Mouse (Mus musculus) left cerebral cortex, adult 8-10 months (tissue): ENCODE data around the gene Ercc6l. TPM values are rescaled to one million over a fixed set of nuclear protein-coding genes. Genes with fewer than 3 reads are reported as not detected.
A peak's percentile ranks its signal among the peaks of the same experiment; 100 is the strongest.

Experiments
- DNase-seq, 2 experiments: peaks; one replicate each; pipeline ENCODE4 v3.0.0; 2022; ENCODE audit warnings: low spot score in 2 of 2
- total RNA-seq, 4 experiments: library from RNA; stranded (reverse); gene quantifications; 2 replicates each; pipeline ENCODE4 v1.2.4; 2022

Gene Ercc6l
- total RNA-seq: under 1 TPM; 0.11 to 0.32 (median 0.21) TPM

GRCm38 (mm10) chrX:102156618-102157422, at the start of gene Ercc6l:
TSS of gene Ercc6l (minus strand) at chrX:102157091.
- DNase-seq: peak; percentile 51 to 87

- DNase-seq: no peak
These were observed 33.9 kb upstream of the Ercc6l start for GRCm38 (mm10) chrX:102190840-102191239.

DNA sequence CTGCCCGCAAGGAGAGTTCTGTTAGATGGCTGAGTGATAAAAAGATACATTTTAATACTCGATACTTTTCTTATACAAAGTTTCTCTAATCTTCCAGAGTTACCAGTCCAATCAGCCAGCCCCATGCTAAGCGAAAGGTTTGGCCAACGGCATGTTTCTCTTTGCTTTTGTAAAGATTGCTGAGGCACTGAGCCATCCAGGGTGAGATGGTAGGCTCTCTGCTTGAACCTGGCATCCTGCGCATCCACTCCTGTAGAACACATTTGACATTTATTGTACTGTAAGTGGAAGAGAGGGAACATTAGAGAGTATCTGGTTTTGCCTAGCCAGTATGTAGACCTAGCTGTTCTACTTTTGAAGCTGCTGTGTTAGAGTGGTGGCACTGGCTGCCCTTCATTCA, 32.7 kb upstream of the Ercc6l start:
- no peak for DNase-seq

GRCm38 (mm10) chrX:102188712-102189497, 32.0 kb upstream of the Ercc6l start, which contains the start of gene Rps4x:
TSS of gene Rps4x (minus strand) at chrX:102189394.
- peak; percentile 54 to 60 for DNase-seq

DNA sequence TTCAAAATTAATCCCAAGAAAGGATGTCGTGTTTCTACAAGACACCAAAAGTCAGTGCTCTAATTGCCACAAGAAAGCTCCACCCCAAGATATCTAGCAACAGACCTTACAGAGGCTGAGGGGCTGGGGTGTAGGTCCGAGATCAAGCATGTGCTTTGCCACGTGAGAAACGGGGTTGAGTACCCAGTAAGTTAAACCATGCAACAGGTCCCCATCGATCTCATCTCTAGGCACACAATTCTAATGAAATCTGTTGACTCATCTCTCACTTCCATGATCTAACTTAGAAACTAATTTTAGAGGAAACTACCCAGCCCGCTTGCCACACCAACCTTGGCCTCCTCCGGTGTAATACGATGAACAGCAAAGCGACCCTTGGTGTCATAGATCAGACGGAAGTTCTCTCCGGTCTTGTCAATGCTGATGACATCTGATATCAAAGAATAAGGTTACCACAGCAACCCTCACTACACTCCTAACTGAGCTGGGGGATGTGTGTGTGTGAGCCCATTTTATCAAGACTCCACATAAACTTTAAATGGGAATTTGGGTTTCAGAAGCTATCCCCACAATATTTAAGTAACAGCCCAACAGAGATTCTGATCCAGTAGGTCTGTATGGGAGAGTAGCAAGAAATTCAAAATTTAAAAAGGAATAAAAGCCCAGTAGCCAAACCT, 30.3 kb upstream of the Ercc6l start:
- no peak for DNase-seq

- no peak for DNase-seq
These were observed 25.7 kb upstream of the Ercc6l start for GRCm38 (mm10) chrX:102182575-102182974.

GRCm38 (mm10) chrX:102175538-102176287, 18.8 kb upstream of the Ercc6l start:
- DNase-seq: no peak

- no peak for DNase-seq
These were observed 14.0 kb upstream of the Ercc6l start for GRCm38 (mm10) chrX:102170900-102171299.

DNA sequence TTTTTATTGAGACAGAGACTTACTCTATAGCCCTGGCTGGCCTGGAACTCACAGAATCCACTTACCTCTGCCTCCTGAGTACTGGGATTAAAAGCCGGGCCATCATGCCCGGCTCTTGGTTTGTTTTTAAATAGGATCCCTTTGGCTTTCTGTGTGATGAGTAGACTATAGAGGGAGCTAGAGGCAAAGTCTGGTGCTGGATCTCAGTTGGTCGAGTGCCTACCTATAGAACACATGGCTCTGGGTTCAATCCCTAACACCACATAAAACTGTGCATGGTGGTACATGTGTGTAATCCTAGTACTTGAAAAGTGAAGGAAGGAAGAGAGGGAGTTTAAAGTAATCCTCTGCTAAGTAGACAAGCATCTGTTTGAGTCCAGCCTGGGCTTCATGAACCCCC, 13.2 kb upstream of the Ercc6l start:
- DNase-seq: no peak

- no peak for DNase-seq
These were observed 12.8 kb upstream of the Ercc6l start for GRCm38 (mm10) chrX:102169724-102170123.

DNA sequence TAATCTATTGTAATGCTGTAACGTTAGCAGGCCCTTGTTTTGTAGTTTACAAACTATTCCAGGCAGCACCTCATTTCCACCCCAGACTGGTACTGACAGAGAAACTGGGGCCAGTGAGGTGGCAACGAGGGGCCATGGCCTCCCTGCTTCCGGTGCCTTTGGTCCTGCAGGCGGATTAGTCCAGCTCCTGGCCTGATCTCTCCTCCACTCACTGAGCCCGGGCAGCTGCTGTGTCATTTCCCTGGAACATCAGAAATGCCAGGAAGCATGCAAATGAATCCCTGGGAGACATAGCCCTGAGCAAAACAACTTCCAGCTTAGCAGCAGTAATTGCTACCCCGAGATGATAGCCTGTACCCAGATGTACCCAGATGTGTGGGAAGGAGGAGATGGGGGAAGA, 10.1 kb upstream of the Ercc6l start:
- DNase-seq: no peak

DNA sequence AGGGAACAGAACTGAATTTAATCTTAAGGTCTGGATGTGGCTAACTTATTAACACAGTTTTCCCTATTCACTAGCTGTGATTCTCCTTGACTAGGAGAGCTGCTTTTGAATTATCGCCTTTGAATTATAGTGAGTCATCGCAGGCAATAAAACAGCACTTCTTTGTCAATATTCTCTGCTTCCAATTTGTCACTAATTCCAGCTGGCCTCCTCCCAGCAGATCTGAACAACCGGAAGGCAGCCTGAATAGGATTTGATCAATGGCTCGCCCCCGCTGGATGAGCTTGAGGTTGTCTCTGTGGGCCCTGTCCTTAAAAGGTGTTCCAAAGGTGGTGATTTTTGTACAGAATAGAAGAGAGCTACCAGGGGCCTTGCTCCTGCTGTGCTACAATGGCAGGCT, 9.6 kb upstream of the Ercc6l start:
- DNase-seq: no peak

DNA sequence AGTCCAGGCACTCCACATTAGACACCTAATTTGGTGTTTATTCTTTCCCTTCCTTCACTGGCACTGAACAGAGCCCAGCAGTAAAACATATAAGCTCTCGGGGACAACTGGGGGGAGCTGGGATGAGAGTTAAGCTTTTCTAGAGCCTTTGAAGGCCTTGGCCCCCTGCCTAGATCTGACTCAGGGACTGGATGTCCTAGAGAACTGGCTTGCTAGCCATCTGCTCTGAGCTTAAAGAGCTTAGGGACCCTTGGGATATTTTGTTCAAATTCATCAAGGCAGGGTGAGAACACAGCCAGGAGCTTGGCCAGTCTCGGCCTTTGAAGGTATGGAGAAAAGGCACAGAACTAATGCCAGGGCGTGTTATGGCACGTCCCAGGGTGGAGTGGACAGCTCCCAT, 6.6 kb upstream of the Ercc6l start:
- DNase-seq: no peak

GRCm38 (mm10) chrX:102163096-102163495, 6.2 kb upstream of the Ercc6l start:
- DNase-seq: no peak

DNA sequence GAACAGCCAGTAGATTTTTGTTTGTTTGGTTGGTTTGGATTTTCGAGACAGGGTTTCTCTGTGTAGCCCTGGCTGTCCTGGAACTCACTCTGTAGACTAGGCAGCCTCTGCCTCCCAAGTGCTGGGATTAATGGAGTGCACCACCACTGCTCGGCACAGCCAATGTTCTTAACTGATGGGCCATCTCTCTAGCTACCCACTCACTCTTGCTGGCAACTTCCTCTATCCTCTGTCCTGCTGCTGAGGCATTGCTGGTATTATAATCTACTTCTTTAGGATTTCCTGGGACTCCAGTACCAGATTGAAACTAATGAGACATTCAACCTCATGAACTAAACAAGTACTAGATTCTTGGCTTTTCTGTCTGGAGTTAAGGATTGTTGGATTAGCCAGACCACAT, 3.6 kb upstream of the Ercc6l start:
- DNase-seq: no peak

- DNase-seq: no peak
These were observed 2.9 kb upstream of the Ercc6l start for GRCm38 (mm10) chrX:102159778-102160177.

DNA sequence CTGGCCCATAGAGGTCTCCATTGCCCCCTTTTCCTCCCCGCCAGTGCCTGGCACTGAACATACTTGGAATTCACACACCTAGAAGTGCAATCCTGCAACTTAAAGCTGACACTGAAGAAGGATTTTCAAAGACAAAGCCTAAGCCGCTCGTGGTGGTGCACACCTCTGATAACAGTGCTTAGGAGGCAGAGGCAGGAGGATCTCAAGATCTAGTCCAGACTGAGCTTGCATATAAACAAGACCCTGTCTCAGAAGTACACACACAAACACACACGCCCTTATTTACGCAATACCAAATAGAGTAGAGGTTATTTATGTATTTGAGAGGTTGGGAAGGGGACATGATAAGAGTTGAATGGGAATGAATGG, 516 bp upstream of the Ercc6l start:
- DNase-seq: peak in 1 of 2 experiments; percentile 8

GRCm38 (mm10) chrX:102141157-102141556, 15.7 kb downstream of the Ercc6l start:
- no peak for DNase-seq

- no peak for DNase-seq
These were observed 35.6 kb downstream of the Ercc6l start for GRCm38 (mm10) chrX:102121321-102121720.

- DNase-seq: peak; percentile 74 to 96
These were observed 37.6 kb downstream of the Ercc6l start, which contains the start of gene Pin4 for GRCm38 (mm10) chrX:102119042-102119864. TSS of gene Pin4 (plus strand) at chrX:102119447.
